Mouse (Mus musculus): Measurements from ENCODE around the gene Rragc.
A peak's percentile ranks its signal among the peaks of the same experiment; 100 is the strongest.

Rragc gene

GRCm38 (mm10) chr4:123956703-123957491 is 39.7 kb downstream of the Rragc start:
- DNase-seq, result peak; percentile 53 to 58

DNA sequence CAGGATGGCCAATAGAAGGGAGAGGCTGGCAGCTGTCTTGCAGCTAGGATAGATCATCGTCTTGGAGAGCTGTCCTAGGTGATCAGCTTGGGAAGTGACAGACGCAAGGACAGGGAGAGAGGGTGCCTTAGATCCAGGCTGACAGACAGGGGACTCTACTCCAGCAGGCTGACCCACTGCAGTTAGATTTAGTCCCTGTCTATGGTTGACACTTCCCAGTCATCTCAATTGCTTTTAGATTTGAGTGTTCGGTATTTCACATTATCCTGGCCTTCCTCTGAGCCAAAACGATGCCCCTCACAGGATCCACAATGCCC is 40.2 kb downstream of the Rragc start:
- DNase-seq, result no peak

- no peak for DNase-seq
These were observed 40.6 kb downstream of the Rragc start for GRCm38 (mm10) chr4:123957891-123958290.

- DNase-seq, result no peak
These were observed 43.7 kb downstream of the Rragc start for GRCm38 (mm10) chr4:123960955-123961354.

GRCm38 (mm10) chr4:123962721-123963120 is 45.5 kb downstream of the Rragc start:
- no peak for DNase-seq

- no peak for DNase-seq
These were observed 51.5 kb downstream of the Rragc start for GRCm38 (mm10) chr4:123968663-123969321.

GRCm38 (mm10) chr4:123969458-123969857 is 52.2 kb downstream of the Rragc start:
- DNase-seq, result no peak

DNA sequence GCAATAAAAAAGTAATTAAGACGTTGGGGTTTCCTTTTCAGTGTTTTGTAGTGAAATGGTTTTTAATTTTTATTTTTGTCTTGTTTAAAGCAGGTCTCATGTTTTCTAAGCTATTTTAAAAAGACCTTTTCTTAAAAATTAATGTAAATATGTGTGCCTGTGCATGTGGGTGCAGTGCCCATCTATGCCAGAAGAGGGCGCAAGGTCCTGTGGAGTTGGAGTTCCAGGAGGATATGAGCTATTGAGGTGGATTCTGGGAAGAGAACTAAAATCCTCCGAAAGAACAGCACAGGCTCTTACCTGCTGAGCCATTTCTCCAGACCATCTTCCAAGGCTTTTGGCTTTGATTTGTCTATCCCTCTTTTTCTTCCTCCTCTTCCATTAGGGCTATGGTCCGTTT is 53.8 kb downstream of the Rragc start:
- DNase-seq, result no peak

GRCm38 (mm10) chr4:123972423-123973049 is 55.3 kb downstream of the Rragc start:
- no peak for DNase-seq

GRCm38 (mm10) chr4:123982105-123982504 is 64.9 kb downstream of the Rragc start:
- no peak for DNase-seq
